Mouse (Mus musculus) thymus, postnatal 14 days (tissue): ENCODE results near the gene Mill2.

Experiments used
- DNase-seq: peaks from one replicate; pipeline ENCODE4 v3.0.0; 2021

Gene Mill2

GRCm38 (mm10) chr7:18878691-18879090 is 38.9 kb downstream of the Mill2 start:
- no peak for DNase-seq

GRCm38 (mm10) chr7:18883991-18884744 is 44.4 kb downstream of the Mill2 start:
- no peak for DNase-seq

GRCm38 (mm10) chr7:18884745-18885422 is 45.1 kb downstream of the Mill2 start:
- no peak for DNase-seq

GRCm38 (mm10) chr7:18886963-18887362 is 47.2 kb downstream of the Mill2 start:
- no peak for DNase-seq

- DNase-seq: no peak
These were observed 51.1 kb downstream of the Mill2 start for GRCm38 (mm10) chr7:18890848-18891247.

GRCm38 (mm10) chr7:18891872-18892599 is 52.3 kb downstream of the Mill2 start:
- peak; percentile 88 for DNase-seq

GRCm38 (mm10) chr7:18893009-18893408 is 53.2 kb downstream of the Mill2 start:
- peak; percentile 17 for DNase-seq

GRCm38 (mm10) chr7:18893651-18894430 is 54.1 kb downstream of the Mill2 start:
- DNase-seq: peak; percentile 64

GRCm38 (mm10) chr7:18896536-18896935 is 56.8 kb downstream of the Mill2 start:
- DNase-seq: no peak

- no peak for DNase-seq
These were observed 60.7 kb downstream of the Mill2 start for GRCm38 (mm10) chr7:18900513-18900912.

- no peak for DNase-seq
These were observed 62.7 kb downstream of the Mill2 start for GRCm38 (mm10) chr7:18902486-18902885.

GRCm38 (mm10) chr7:18904971-18905370 is 65.2 kb downstream of the Mill2 start:
- DNase-seq: no peak

- DNase-seq: no peak
These were observed 70.0 kb downstream of the Mill2 start for GRCm38 (mm10) chr7:18909797-18910196.

- peak; percentile 97 for DNase-seq
These were observed 70.6 kb downstream of the Mill2 start, which contains the start of gene Ccdc61 for GRCm38 (mm10) chr7:18910241-18910831. Gene Ccdc61, minus strand, starts transcription at chr7:18910415.
